Mouse (Mus musculus) thymus, adult 2 months (tissue): ENCODE data around the gene Stox1.

Experiments used
- CTCF ChIP-seq: fragments of 200-500 bp; IDR thresholded peaks from 2 replicates; pipeline ENCODE4 v1.5.1; 2012; ENCODE audit warnings: mild to moderate bottlenecking, control low read depth, low read length, moderate library complexity, borderline replicate concordance; ENCODE audit not compliant: control insufficient read depth, poor library complexity, insufficient read depth; ENCODE audit errors: extremely low read depth
- POLR2A ChIP-seq: fragments of 200-500 bp; IDR thresholded peaks from 2 replicates; pipeline ENCODE4 v1.6.1; 2012; ENCODE audit warnings: mild to moderate bottlenecking, low read length, control low read depth, moderate library complexity; ENCODE audit not compliant: control insufficient read depth, poor library complexity, insufficient read depth; ENCODE audit errors: extremely low read depth

GRCm38 (mm10) chr10:62656711-62657110 lies 69.2 kb downstream of the Stox1 start:
- TF ChIP-seq CTCF, result no peak
- no peak for TF ChIP-seq POLR2A
